Mouse (Mus musculus) hindbrain, embryonic 14.5 days (tissue): ENCODE data around the gene Prickle2. TPM values are rescaled to one million over a fixed set of nuclear protein-coding genes. Genes with fewer than 3 reads are reported as not detected.

Source experiments
- ATAC-seq: fragments of 200-750 bp; cut with Nextera tagmentation; 2 replicates; pipeline ENCODE4 v1.8.0; 2017; ENCODE audit warnings: moderate number of reproducible peaks, mild to moderate bottlenecking, moderate TSS enrichment, moderate library complexity; ENCODE audit not compliant: low FRiP score
- DNase-seq: peaks from one replicate; pipeline ENCODE4 v3.0.0-alpha.2; 2015; ENCODE audit warnings: low spot score
- H3K27ac ChIP-seq: fragments of 300-500 bp; sonication (generic); 2 replicates; pipeline ENCODE4 v1.5.1; 2014; ENCODE audit warnings: mild to moderate bottlenecking, moderate library complexity
- H3K27me3 ChIP-seq: fragments of 300-500 bp; sonication (generic); 2 replicates; pipeline ENCODE4 v1.6.1; 2014; ENCODE audit warnings: mild to moderate bottlenecking, low read length, mixed read lengths; ENCODE audit not compliant: control insufficient read depth, insufficient read depth
- H3K36me3 ChIP-seq: fragments of 300-500 bp; sonication (generic); replicated peaks from 2 replicates; pipeline ENCODE4 v1.6.1; 2014; ENCODE audit not compliant: control insufficient read depth, insufficient read depth
- H3K4me1 ChIP-seq: fragments of 300-500 bp; sonication (generic); replicated peaks from 2 replicates; pipeline ENCODE4 v1.6.1; 2014; ENCODE audit warnings: antibody characterized with exemption, low read length, mixed read lengths; ENCODE audit not compliant: control insufficient read depth, insufficient read depth
- H3K4me2 ChIP-seq: fragments of 300-500 bp; sonication (generic); replicated peaks from 2 replicates; pipeline ENCODE4 v1.6.1; 2014; ENCODE audit warnings: mild to moderate bottlenecking, moderate library complexity
- H3K4me3 ChIP-seq: fragments of 300-500 bp; sonication (generic); replicated peaks from 2 replicates; pipeline ENCODE4 v1.5.1; 2014; ENCODE audit warnings: mild to moderate bottlenecking, low read length
- H3K9ac ChIP-seq: fragments of 300-500 bp; sonication (generic); 2 replicates; pipeline ENCODE4 v1.6.1; 2014
- H3K9me3 ChIP-seq: fragments of 300-500 bp; sonication (generic); 2 replicates; pipeline ENCODE4 v1.6.1; 2016; ENCODE audit warnings: low read length; ENCODE audit not compliant: control insufficient read depth
- WGBS: fragments of 180-500 bp; shearing (Covaris S2); extraction: QIAGEN DNeasy Blood & Tissue Kit; methylation state at CpG from one replicate; pipeline ENCODE4 v1.1.7; 2014; 5-methylcytosine and 5-hydroxymethylcytosine counted together
- polyA plus RNA-seq: library from polyadenylated mRNA; unstranded; fragments of >200 nt; fragmentation: Nextera tagmentation; extraction: Ambion mirVana; gene quantifications from 2 replicates; pipeline ENCODE4 v1.2.1, GENCODE M21; 2014

Gene Prickle2
- polyA plus RNA-seq, 1 experiment from 2014 or later = 18.6 TPM

DNA sequence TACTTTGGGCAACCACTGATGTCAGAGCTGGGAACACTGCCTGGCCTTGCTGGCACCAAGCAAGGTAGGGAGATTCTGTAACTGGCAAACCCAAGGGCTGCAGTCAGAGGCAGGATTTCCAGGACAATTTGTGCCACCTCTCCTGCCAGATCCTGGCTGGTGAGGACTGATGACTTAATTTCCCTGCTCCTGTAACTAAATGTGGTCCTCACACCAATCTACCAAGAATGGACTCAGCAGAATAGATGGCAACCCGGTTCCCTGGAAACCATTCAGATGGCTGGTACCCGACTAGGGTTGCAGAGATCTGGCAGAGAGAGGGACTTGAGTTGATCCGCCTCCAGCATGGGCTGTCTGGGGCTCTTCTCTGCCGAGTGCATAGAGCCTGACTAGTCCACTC lies 315.6 kb downstream of the Prickle2 start:
- ATAC-seq (no peak), DNase-seq (no peak)
- no peaks in the 10 kb centered on the region for H3K27me3 ChIP-seq
- H3K27ac ChIP-seq = no peak overlapping the region
- no peak overlapping the region for H3K4me2 ChIP-seq
- no peaks in the 10 kb centered on the region; the same call in 1 of the 2 replicates for H3K36me3 ChIP-seq
- no peak overlapping the region for H3K4me3 ChIP-seq
- H3K9ac ChIP-seq = no peak overlapping the region
- H3K4me1 ChIP-seq = no peaks in the 10 kb centered on the region
- H3K9me3 ChIP-seq = no peaks in the 10 kb centered on the region
- 84% methylated on average over 4 of the region's 4 CpGs for WGBS

DNA sequence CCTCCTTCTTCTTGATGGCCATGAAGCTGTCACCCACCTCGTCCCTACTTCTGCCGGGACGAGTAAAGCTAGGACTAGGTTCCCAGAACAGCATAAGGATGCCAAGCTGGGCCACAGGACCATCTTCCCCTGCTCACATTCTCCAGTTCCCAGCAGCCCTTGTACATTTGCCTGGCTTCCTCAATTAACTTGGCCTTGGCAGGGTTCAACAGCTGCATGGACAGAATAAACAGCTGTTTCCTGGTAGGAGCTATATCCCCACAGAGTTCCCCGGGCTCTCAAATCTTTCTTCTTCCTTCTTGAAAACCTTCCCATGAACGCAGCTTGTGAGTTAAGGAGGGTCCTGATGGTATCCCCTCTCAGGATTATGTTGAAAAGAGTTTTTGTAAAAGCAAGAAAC lies 317.3 kb downstream of the Prickle2 start:
- 91% methylated on average over 5 of the region's 5 CpGs for WGBS
- H3K9ac ChIP-seq = no peak overlapping the region
- H3K4me1 ChIP-seq = no peaks in the 10 kb centered on the region
- H3K27ac ChIP-seq = no peak overlapping the region
- ATAC-seq = no peak
- H3K27me3 ChIP-seq = no peaks in the 10 kb centered on the region
- H3K4me2 ChIP-seq = no peak overlapping the region
- no peak overlapping the region for H3K4me3 ChIP-seq
- no peak for DNase-seq
- no peaks in the 10 kb centered on the region; the same call in 1 of the 2 replicates for H3K36me3 ChIP-seq
- no peaks in the 10 kb centered on the region for H3K9me3 ChIP-seq

DNA sequence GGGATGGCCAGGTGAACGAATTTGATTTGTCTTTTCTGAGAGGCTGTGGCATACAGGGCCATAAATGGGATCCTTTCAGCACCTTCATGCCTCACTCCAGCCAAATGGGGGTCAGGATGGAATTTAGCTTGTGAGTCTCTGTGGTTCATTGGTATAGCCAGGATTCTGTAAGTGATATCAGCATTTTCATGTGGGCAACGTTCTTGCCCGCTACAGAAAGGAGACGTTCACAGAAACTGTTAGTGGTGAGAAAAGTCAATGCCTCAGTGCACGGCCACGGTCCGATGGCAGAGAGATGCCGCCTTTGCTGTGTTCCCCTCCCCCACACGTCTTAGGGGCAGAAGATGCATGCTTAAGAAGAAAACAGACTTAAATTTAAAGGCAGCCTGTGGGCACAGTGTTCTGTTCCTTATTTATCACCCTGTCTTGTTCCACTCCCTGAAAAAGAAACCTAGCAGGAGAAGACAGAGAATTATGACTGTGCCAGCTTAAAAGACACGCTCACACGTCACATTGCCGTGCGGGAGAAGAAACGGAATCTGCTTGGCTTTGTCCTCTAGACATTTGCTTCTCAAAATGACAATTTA lies 322.7 kb downstream of the Prickle2 start:
- H3K9ac ChIP-seq = no peak overlapping the region
- no peaks in the 10 kb centered on the region for H3K9me3 ChIP-seq
- H3K4me3 ChIP-seq = no peak overlapping the region
- no peak for ATAC-seq
- 50% methylated on average over 14 of the region's 14 CpGs for WGBS
- peak; percentile 28 for DNase-seq
- H3K4me1 ChIP-seq = peaks cover 9% of the 10 kb centered on the region; the same call in 1 of the 2 replicates
- H3K27me3 ChIP-seq = no peaks in the 10 kb centered on the region
- no peak overlapping the region for H3K4me2 ChIP-seq
- H3K36me3 ChIP-seq = no peaks in the 10 kb centered on the region
- H3K27ac ChIP-seq = peak overlapping the region; percentile 52

DNA sequence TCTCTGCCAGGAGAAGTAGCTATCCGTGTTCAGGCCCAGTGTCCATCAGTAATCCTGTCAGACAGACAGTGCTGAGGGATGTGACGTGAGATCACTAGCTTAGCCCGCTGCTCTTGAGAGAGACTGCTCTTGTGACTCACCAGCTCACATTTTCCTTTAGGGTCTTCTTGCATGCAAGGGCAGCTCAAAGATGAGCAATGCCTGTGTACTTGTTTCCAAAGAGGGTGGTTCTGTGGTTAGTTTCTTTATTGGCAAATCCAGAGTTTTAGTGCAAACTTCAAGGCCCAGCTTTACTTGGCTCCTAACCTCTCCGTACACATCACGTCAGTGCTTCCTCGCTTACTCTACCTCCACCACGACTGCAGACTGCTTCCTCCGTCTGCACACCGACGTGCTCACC lies 324.9 kb downstream of the Prickle2 start:
- no peaks in the 10 kb centered on the region for H3K27me3 ChIP-seq
- 88% methylated on average over 10 of the region's 10 CpGs for WGBS
- ATAC-seq = no peak

DNA sequence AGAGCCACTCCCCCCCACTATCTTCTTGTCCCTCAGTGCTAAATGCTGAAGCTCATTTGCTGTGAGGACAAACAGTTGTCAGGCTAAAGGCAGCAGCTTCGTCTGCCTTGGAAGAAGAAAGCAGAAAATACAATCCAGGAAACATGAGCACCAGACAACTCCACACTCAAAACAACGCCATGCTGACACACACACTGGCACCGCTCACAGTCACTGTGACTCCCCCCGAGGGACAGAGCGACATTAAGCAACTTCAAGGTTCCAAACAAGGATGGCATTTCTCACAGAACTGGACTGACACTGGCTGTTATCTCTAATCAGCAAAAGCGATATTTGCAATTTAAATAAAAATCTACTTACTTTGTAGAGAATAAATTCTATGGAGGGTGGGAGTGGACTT lies 331.1 kb downstream of the Prickle2 start:
- ATAC-seq (no peak), DNase-seq (no peak)
- no peak overlapping the region for H3K9ac ChIP-seq
- 80% methylated on average over 6 of the region's 6 CpGs for WGBS
- no peak overlapping the region for H3K4me3 ChIP-seq
- no peaks in the 10 kb centered on the region for H3K9me3 ChIP-seq
- no peak overlapping the region for H3K27ac ChIP-seq
- no peaks in the 10 kb centered on the region for H3K4me1 ChIP-seq
- no peaks in the 10 kb centered on the region for H3K27me3 ChIP-seq
- no peak overlapping the region for H3K4me2 ChIP-seq
- H3K36me3 ChIP-seq = peaks cover 12% of the 10 kb centered on the region; the same call in 1 of the 2 replicates

More for the DNA sequence above, 324.9 kb downstream of the Prickle2 start:
- Histone ChIP-seq H3K9me3 (no peaks in the 10 kb centered on the region), H3K9ac (no peak overlapping the region), H3K36me3 (peaks cover 5% of the 10 kb centered on the region; the same call in 1 of the 2 replicates), H3K27ac (no peak overlapping the region), H3K4me3 (no peak overlapping the region), H3K4me1 (peaks cover 9% of the 10 kb centered on the region; the same call in 1 of the 2 replicates), H3K4me2 (no peak overlapping the region)
- DNase-seq = no peak

DNA sequence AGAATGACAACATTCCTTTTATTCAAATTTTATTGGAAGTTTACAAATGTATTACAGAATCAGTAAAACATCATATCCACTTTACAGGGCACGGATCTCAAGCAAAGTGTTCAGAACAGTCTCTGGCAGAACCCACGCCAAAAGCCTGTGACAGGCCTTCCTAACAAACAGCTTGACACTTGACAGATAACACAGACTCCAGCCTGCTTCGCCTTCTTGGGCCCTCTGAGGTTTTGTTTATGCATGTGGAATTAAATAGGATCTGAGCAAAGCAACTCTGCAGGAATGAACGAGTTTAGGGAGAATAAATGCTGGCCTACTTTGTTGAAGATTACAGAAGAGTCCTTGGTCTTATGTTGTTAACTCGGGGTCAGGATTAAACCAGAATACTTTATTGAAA lies 335.1 kb downstream of the Prickle2 start:
- WGBS = 65% methylated on average over 5 of the region's 5 CpGs
- no peak overlapping the region for H3K4me3 ChIP-seq
- H3K4me1 ChIP-seq = no peaks in the 10 kb centered on the region
- H3K9ac ChIP-seq = no peak overlapping the region
- H3K4me2 ChIP-seq = no peak overlapping the region
- H3K9me3 ChIP-seq = peaks cover 12% of the 10 kb centered on the region
- ATAC-seq (no peak), DNase-seq (no peak)
- H3K27me3 ChIP-seq = no peaks in the 10 kb centered on the region
- H3K36me3 ChIP-seq = peaks cover 4% of the 10 kb centered on the region; the same call in 1 of the 2 replicates
- H3K27ac ChIP-seq = no peak overlapping the region

DNA sequence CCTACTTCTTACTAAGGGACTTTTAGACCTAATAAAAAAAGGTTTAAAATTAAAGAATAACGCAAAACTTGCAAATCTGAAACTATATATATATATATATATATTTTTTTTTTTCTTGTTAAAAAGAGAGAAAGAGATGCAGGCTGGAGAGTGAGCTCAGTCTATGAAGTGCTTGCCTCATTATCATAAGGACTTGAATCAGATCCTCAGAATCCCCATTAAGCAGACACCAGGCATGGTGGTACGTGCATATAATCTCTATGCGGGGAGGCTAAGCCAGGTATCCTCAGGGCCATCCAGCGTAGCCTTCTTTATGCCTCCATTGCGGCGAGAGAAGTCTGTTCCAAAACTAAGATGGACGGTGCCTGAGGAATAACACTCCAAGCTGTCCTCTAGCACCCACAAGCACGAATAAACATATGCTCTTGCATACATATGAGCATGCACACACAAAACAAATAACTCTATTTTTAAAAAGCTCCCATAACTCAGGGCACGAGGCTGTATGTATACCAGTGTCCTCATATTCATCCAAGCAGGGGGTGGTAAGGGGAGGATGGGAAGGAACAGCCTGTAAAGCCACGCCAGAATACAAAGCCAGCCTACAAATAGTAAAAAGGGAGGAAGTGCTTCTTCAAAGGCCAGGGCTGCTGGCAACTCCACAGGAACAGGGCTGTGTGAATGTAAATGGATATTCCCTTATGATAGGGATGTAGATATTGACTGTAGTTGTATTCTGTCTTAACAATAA lies 358.5 kb downstream of the Prickle2 start:
- ATAC-seq (no peak), DNase-seq (no peak)
- H3K9me3 ChIP-seq = no peaks in the 10 kb centered on the region
- H3K4me1 ChIP-seq = peaks cover 7% of the 10 kb centered on the region; the same call in 1 of the 2 replicates
- no peak overlapping the region for H3K9ac ChIP-seq
- H3K4me2 ChIP-seq = no peak overlapping the region
- H3K27ac ChIP-seq = no peak overlapping the region
- WGBS = 65% methylated on average over 10 of the region's 10 CpGs
- no peak overlapping the region for H3K4me3 ChIP-seq
- no peaks in the 10 kb centered on the region for H3K27me3 ChIP-seq
- no peaks in the 10 kb centered on the region for H3K36me3 ChIP-seq

DNA sequence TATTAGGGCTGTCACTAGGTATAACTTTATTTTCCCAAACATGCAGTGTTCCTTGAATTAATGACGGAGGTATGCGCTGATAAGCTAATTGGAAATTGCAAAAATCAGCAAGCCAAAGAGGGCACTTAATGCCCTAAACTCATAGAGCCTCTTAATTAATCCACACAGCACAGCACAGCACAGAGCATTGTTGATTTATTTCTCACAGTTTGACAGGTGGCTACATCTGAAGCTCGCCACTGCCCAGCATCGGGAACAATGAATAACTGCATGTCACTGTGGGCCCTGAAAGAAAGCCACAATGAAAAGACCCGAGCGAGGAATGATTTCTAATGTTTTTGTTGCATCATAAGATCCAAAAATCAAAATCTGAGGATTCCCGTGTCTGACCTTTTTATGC lies 359.2 kb downstream of the Prickle2 start:
- Histone ChIP-seq H3K9me3 (no peaks in the 10 kb centered on the region), H3K27ac (no peak overlapping the region), H3K4me1 (peaks cover 7% of the 10 kb centered on the region; the same call in 1 of the 2 replicates), H3K4me2 (no peak overlapping the region), H3K36me3 (no peaks in the 10 kb centered on the region), H3K27me3 (no peaks in the 10 kb centered on the region), H3K4me3 (no peak overlapping the region), H3K9ac (no peak overlapping the region)
- DNase-seq (peak; percentile 36), ATAC-seq (no peak)
- WGBS = 34% methylated on average over 7 of the region's 7 CpGs

DNA sequence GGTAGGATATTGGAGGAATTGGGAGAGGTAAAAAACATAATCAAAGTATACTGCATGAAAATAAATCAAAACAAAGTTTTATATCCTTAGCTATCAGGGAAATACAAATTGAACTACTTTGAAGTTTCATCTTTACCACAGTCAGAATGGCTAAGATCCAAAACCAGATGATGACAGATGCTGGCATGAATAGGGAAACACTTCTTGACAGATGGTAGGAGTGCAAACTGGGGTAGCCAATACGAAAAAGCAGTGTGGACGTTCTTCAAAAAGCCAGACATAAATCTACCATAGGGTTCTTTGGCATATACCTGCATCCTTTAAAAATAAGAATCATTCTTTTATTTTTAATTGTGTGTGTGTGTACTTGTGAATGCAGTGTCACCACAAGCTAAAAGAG lies 360.8 kb downstream of the Prickle2 start:
- Histone ChIP-seq H3K27me3 (no peaks in the 10 kb centered on the region), H3K4me3 (no peak overlapping the region), H3K4me1 (peaks cover 7% of the 10 kb centered on the region; the same call in 1 of the 2 replicates), H3K9ac (no peak overlapping the region), H3K4me2 (no peak overlapping the region), H3K27ac (no peak overlapping the region), H3K9me3 (no peaks in the 10 kb centered on the region), H3K36me3 (no peaks in the 10 kb centered on the region)
- DNase-seq (no peak), ATAC-seq (no peak)
- WGBS = 72% methylated on average over 2 of the region's 2 CpGs
